In the genomic region with DNA sequence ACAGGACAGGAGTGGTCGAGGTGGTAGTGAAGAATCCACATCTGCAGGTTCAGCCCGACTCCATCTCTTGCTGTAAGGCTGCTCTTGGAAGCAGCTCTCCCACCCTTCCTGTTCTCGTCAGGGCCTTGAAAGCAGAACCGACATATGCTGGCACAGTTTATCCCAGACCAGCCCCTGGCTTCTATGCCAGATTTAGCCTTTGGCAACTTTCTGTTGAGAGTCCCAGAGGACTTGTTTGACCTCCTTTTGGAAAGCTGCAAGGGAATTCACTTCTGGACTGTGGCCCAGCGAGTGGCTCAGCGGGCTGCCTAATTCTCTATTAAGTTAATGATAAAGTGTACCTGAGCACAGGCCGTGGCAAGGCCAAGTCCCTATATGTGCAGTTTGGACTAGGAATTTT, we compare ENCODE assay signal across 9 mouse cellular contexts. TPM values are rescaled to one million over a fixed set of nuclear protein-coding genes. Genes with fewer than 3 reads are reported as not detected.
DNase-seq lines count a peak whose midpoint lies in the region; ATAC-seq lines count a peak whose summit lies in the region.
"Had no signal": no experiment of that assay in that cellular context is flagged by ENCODE, and none has a peak within 500 bp of the region (broad histone marks: within the 10 kb centered on the region; RNA-seq: fewer than 3 reads in every experiment).

No protein-coding gene starts in this region.

- H3K9ac ChIP-seq in forebrain, embryonic 11.5 days (ENCODE audit: low read length): no peak overlapping the region
- H3K9ac ChIP-seq: embryonic facial prominence, embryonic 15.5 days; midbrain, embryonic 12.5 days had no signal

- H3K4me3 ChIP-seq in forebrain, embryonic 11.5 days (ENCODE audit: low read depth, low read length): no peak overlapping the region
- H3K4me3 ChIP-seq: embryonic facial prominence, embryonic 15.5 days; midbrain, embryonic 12.5 days had no signal

- H3K27me3 ChIP-seq in forebrain, embryonic 11.5 days (ENCODE audit: control insufficient read depth, insufficient read depth, low read length): no peaks in the 10 kb centered on the region
- H3K27me3 ChIP-seq: embryonic facial prominence, embryonic 15.5 days; midbrain, embryonic 12.5 days had no signal

- H3K4me1 ChIP-seq in forebrain, embryonic 11.5 days (replicated peaks; ENCODE audit: control insufficient read depth, insufficient read depth, low read length): no peaks in the 10 kb centered on the region
- H3K4me1 ChIP-seq: embryonic facial prominence, embryonic 15.5 days; midbrain, embryonic 12.5 days had no signal

- ATAC-seq in forebrain, embryonic 11.5 days (replicated peaks; ENCODE audit: low FRiP score): no peak

- WGBS in forebrain, embryonic 11.5 days: 80% methylated on average over 7 of the region's 7 CpGs

- DNase-seq in testis, postnatal 14 days (ENCODE audit: low spot score): peak; percentile 40
- DNase-seq in testis, postnatal 10 days (ENCODE audit: low spot score): no peak
- peak; percentile 50 to 73 for DNase-seq in cerebellum, postnatal 25 days
- DNase-seq in kidney, adult 9 months: peak; percentile 93
- no peak for DNase-seq in layer of hippocampus, adult 9-10 months (ENCODE audit: low spot score)
- no peak for DNase-seq in B cell, adult 2 months
- DNase-seq in forebrain, embryonic 11.5 days (ENCODE audit: low spot score): no peak

- no peak overlapping the region for H3K27ac ChIP-seq in forebrain, embryonic 11.5 days (ENCODE audit: low read depth, low read length)
- H3K27ac ChIP-seq: embryonic facial prominence, embryonic 15.5 days; midbrain, embryonic 12.5 days had no signal

- H3K4me2 ChIP-seq in forebrain, embryonic 11.5 days (ENCODE audit: low read depth, low read length, severe bottlenecking): no peak overlapping the region
- H3K4me2 ChIP-seq: embryonic facial prominence, embryonic 15.5 days; midbrain, embryonic 12.5 days had no signal

- no peaks in the 10 kb centered on the region for H3K36me3 ChIP-seq in forebrain, embryonic 11.5 days (ENCODE audit: control insufficient read depth, insufficient read depth, low read length)
- H3K36me3 ChIP-seq: embryonic facial prominence, embryonic 15.5 days; midbrain, embryonic 12.5 days had no signal

- H3K9me3 ChIP-seq in forebrain, embryonic 11.5 days (ENCODE audit: control insufficient read depth, low read length): no peaks in the 10 kb centered on the region
- H3K9me3 ChIP-seq: embryonic facial prominence, embryonic 15.5 days; midbrain, embryonic 12.5 days had no signal

RNA-seq across cellular contexts. Expression of a gene that starts 15.5 kb away (rescaled TPM):
- 13.9 and 17.7 TPM in 2 replicates for polyA plus RNA-seq in forebrain, embryonic 11.5 days (2014; fragmentation: Nextera tagmentation; extraction: Ambion mirVana)

Comparison
In these comparisons a context has a peak if more than half of its experiments do, and no peak if none do; other contexts are left out.
1. DNase-seq: peak in testis, postnatal 14 days (single experiment), cerebellum, postnatal 25 days (2 of 2) and kidney, adult 9 months (single experiment); none in testis, postnatal 10 days (single experiment), layer of hippocampus, adult 9-10 months (single experiment), B cell, adult 2 months (0 of 2) and forebrain, embryonic 11.5 days (single experiment).